Mouse (Mus musculus) kidney, postnatal 0 days (tissue): ENCODE measurements around the gene Jak2. TPM values are rescaled to one million over a fixed set of nuclear protein-coding genes. Genes with fewer than 3 reads are reported as not detected.
A peak's percentile ranks its signal among the peaks of the same experiment; 100 is the strongest.

ENCODE experiments used
- ATAC-seq: fragments of 200-750 bp; cut with Nextera tagmentation; replicated peaks from 2 replicates; pipeline ENCODE4 v1.8.0; 2017; ENCODE audit warnings: low read depth, moderate number of reproducible peaks, moderate TSS enrichment, moderate library complexity; ENCODE audit not compliant: low FRiP score
- DNase-seq: peaks from one replicate; pipeline ENCODE4 v3.0.0-alpha.2; 2016; ENCODE audit warnings: low spot score
- H3K27ac ChIP-seq: fragments of 300-500 bp; sonication (generic); 2 replicates; pipeline ENCODE4 v1.5.1; 2014; ENCODE audit warnings: mild to moderate bottlenecking
- H3K27me3 ChIP-seq: fragments of 300-500 bp; sonication (generic); 2 replicates; pipeline ENCODE4 v1.6.1; 2014; ENCODE audit warnings: low read length, mixed read lengths; ENCODE audit not compliant: insufficient read depth
- H3K36me3 ChIP-seq: fragments of 300-500 bp; sonication (generic); 2 replicates; pipeline ENCODE4 v1.6.1; 2014; ENCODE audit warnings: low read length, mixed read lengths; ENCODE audit not compliant: insufficient read depth
- H3K4me1 ChIP-seq: fragments of 300-500 bp; sonication (generic); replicated peaks from 2 replicates; pipeline ENCODE4 v1.6.1; 2014; ENCODE audit warnings: antibody characterized with exemption, low read length, mixed read lengths; ENCODE audit not compliant: insufficient read depth
- H3K4me2 ChIP-seq: fragments of 300-500 bp; sonication (generic); 2 replicates; pipeline ENCODE4 v1.6.1; 2014; ENCODE audit warnings: mild to moderate bottlenecking, low read length, moderate library complexity, mixed read lengths
- H3K4me3 ChIP-seq: fragments of 300-500 bp; sonication (generic); replicated peaks from 2 replicates; pipeline ENCODE4 v1.5.1; 2014; ENCODE audit warnings: low read depth, low read length
- H3K9ac ChIP-seq: fragments of 300-500 bp; sonication (generic); 2 replicates; pipeline ENCODE4 v1.6.1; 2014; ENCODE audit warnings: low read depth, low read length
- H3K9me3 ChIP-seq: fragments of 300-500 bp; sonication (generic); replicated peaks from 2 replicates; pipeline ENCODE4 v1.6.1; 2016; ENCODE audit warnings: low read length, inconsistent platforms, mixed read lengths
- CTCF ChIP-seq: IDR thresholded peaks from 2 replicates; pipeline ENCODE4 v1.5.1; 2016; ENCODE audit warnings: antibody characterized with exemption, low read depth, mild to moderate bottlenecking, moderate library complexity
- WGBS: fragments of 180-500 bp; shearing (Covaris S2); extraction: QIAGEN DNeasy Blood & Tissue Kit; methylation state at CpG from one replicate; pipeline ENCODE4 v1.1.7; 2014; 5-methylcytosine and 5-hydroxymethylcytosine counted together
- polyA plus RNA-seq: library from polyadenylated mRNA; unstranded; fragments of >200 nt; fragmentation: Nextera tagmentation; extraction: Ambion mirVana; gene quantifications from 2 replicates; pipeline ENCODE4 v1.2.1, GENCODE M21; 2015

Jak2 gene
- polyA plus RNA-seq, 1 experiment from 2014 or later, result 9.8 TPM

- H3K4me3 ChIP-seq, result no peak overlapping the region
- no peak for DNase-seq
- TF ChIP-seq CTCF, result peak; percentile 29; the same call in 1 of the 2 replicates
- no peak overlapping the region for H3K9ac ChIP-seq
- H3K27ac ChIP-seq, result no peak overlapping the region
- H3K4me2 ChIP-seq, result no peak overlapping the region
- no peaks in the 10 kb centered on the region for H3K4me1 ChIP-seq
- ATAC-seq, result no peak
- no peaks in the 10 kb centered on the region for H3K9me3 ChIP-seq
- peaks cover 22% of the 10 kb centered on the region for H3K36me3 ChIP-seq
- WGBS, result 71% methylated on average over 8 of the region's 8 CpGs
- H3K27me3 ChIP-seq, result no peaks in the 10 kb centered on the region
These were observed 36.2 kb downstream of the Jak2 start for GRCm38 (mm10) chr19:29287863-29288262.

- Histone ChIP-seq H3K4me1 (no peaks in the 10 kb centered on the region), H3K36me3 (peaks cover 14% of the 10 kb centered on the region), H3K27ac (no peak overlapping the region), H3K4me2 (no peak overlapping the region), H3K4me3 (no peak overlapping the region), H3K9ac (no peak overlapping the region), H3K27me3 (no peaks in the 10 kb centered on the region), H3K9me3 (no peaks in the 10 kb centered on the region)
- TF ChIP-seq CTCF, result no peak
- DNase-seq, result no peak
- no peak for ATAC-seq
- WGBS, result 70% methylated on average over 14 of the region's 14 CpGs
These were observed 39.9 kb downstream of the Jak2 start for GRCm38 (mm10) chr19:29291532-29291931.

- Histone ChIP-seq H3K4me2 (no peak overlapping the region), H3K9ac (no peak overlapping the region), H3K4me3 (no peak overlapping the region), H3K36me3 (peaks cover 14% of the 10 kb centered on the region), H3K9me3 (no peaks in the 10 kb centered on the region), H3K4me1 (no peaks in the 10 kb centered on the region), H3K27me3 (no peaks in the 10 kb centered on the region), H3K27ac (no peak overlapping the region)
- 52% methylated on average over 4 of the region's 4 CpGs for WGBS
- ATAC-seq (0 out of 2 replicates have a peak, but pooled peaks have one; percentile 21), DNase-seq (no peak)
- TF ChIP-seq CTCF, result no peak
These were observed 40.9 kb downstream of the Jak2 start for GRCm38 (mm10) chr19:29292546-29292945.

- no peaks in the 10 kb centered on the region for H3K27me3 ChIP-seq
- WGBS, result 37% methylated on average over 2 of the region's 2 CpGs
- H3K36me3 ChIP-seq, result peaks cover 25% of the 10 kb centered on the region
- DNase-seq (no peak), ATAC-seq (no peak)
- no peak overlapping the region for H3K4me2 ChIP-seq
- H3K4me3 ChIP-seq, result no peak overlapping the region
- H3K9ac ChIP-seq, result no peak overlapping the region
- H3K27ac ChIP-seq, result no peak overlapping the region
- H3K9me3 ChIP-seq, result no peaks in the 10 kb centered on the region
- no peak for TF ChIP-seq CTCF
- no peaks in the 10 kb centered on the region for H3K4me1 ChIP-seq
These were observed 43.1 kb downstream of the Jak2 start for GRCm38 (mm10) chr19:29294756-29295155.

- Histone ChIP-seq H3K27me3 (no peaks in the 10 kb centered on the region), H3K9ac (no peak overlapping the region), H3K36me3 (peaks cover 29% of the 10 kb centered on the region; the same call in 1 of the 2 replicates), H3K4me1 (no peaks in the 10 kb centered on the region), H3K4me2 (no peak overlapping the region), H3K9me3 (no peaks in the 10 kb centered on the region), H3K27ac (no peak overlapping the region), H3K4me3 (no peak overlapping the region)
- no peak for TF ChIP-seq CTCF
- no peak for DNase-seq
- ATAC-seq, result no peak
These were observed 44.5 kb downstream of the Jak2 start for GRCm38 (mm10) chr19:29296166-29296565.

GRCm38 (mm10) chr19:29297366-29297765 lies 45.7 kb downstream of the Jak2 start:
- no peaks in the 10 kb centered on the region for H3K4me1 ChIP-seq
- TF ChIP-seq CTCF, result no peak
- DNase-seq (no peak), ATAC-seq (no peak)
- 98% methylated on average over 1 of the region's 1 CpGs for WGBS
- no peaks in the 10 kb centered on the region for H3K27me3 ChIP-seq
- H3K27ac ChIP-seq, result no peak overlapping the region
- H3K4me3 ChIP-seq, result no peak overlapping the region
- no peak overlapping the region for H3K9ac ChIP-seq
- H3K36me3 ChIP-seq, result peaks cover 22% of the 10 kb centered on the region; the same call in 1 of the 2 replicates
- no peaks in the 10 kb centered on the region for H3K9me3 ChIP-seq
- no peak overlapping the region for H3K4me2 ChIP-seq

- peaks cover 26% of the 10 kb centered on the region; the same call in 1 of the 2 replicates for H3K36me3 ChIP-seq
- no peaks in the 10 kb centered on the region for H3K27me3 ChIP-seq
- no peaks in the 10 kb centered on the region for H3K9me3 ChIP-seq
- no peak overlapping the region for H3K27ac ChIP-seq
- no peak overlapping the region for H3K4me3 ChIP-seq
- no peak for DNase-seq
- TF ChIP-seq CTCF, result no peak
- no peak overlapping the region for H3K4me2 ChIP-seq
- H3K9ac ChIP-seq, result no peak overlapping the region
- H3K4me1 ChIP-seq, result no peaks in the 10 kb centered on the region
- no peak for ATAC-seq
- 93% methylated on average over 13 of the region's 13 CpGs for WGBS
These were observed 49.3 kb downstream of the Jak2 start for GRCm38 (mm10) chr19:29300919-29301318.
